Mouse (Mus musculus): ENCODE results near the gene Trim72.

GRCm38 (mm10) chr7:128053061-128053460, 49.3 kb downstream of the Trim72 start:
- no peak for TF ChIP-seq POLR2A (IDR thresholded peaks at IDR 0.05; ENCODE audit: insufficient read length, low read depth)
- TF ChIP-seq USF1 (IDR thresholded peaks at IDR 0.05; ENCODE audit: low read depth) = no peak
- no peak for TF ChIP-seq TCF12 (IDR thresholded peaks at IDR 0.05; ENCODE audit: insufficient read depth, poor library complexity, severe bottlenecking)
